Mouse (Mus musculus) stomach, embryonic 14.5 days (tissue): ENCODE results near the gene Tpk1. TPM values are rescaled to one million over a fixed set of nuclear protein-coding genes. Genes with fewer than 3 reads are reported as not detected.
A peak's percentile ranks its signal among the peaks of the same experiment; 100 is the strongest.

ENCODE experiments used
- ATAC-seq: fragments of 200-750 bp; cut with Nextera tagmentation; 2 replicates; pipeline ENCODE4 v1.8.0; 2017; ENCODE audit warnings: low read depth, moderate TSS enrichment; ENCODE audit not compliant: insufficient number of reproducible peaks, insufficient read depth, low FRiP score
- H3K27ac ChIP-seq: fragments of 300-500 bp; sonication (generic); 2 replicates; pipeline ENCODE4 v1.5.1; 2014; ENCODE audit warnings: mild to moderate bottlenecking, low read length, moderate library complexity, mixed read lengths
- H3K27me3 ChIP-seq: fragments of 300-500 bp; sonication (generic); 2 replicates; pipeline ENCODE4 v1.6.1; 2014; ENCODE audit warnings: low read length, control low read depth, mixed read lengths; ENCODE audit not compliant: control insufficient read depth, insufficient read depth
- H3K36me3 ChIP-seq: fragments of 300-500 bp; sonication (generic); 2 replicates; pipeline ENCODE4 v1.6.1; 2014; ENCODE audit warnings: mild to moderate bottlenecking, control low read depth, low read length, moderate library complexity, mixed read lengths; ENCODE audit not compliant: control insufficient read depth, insufficient read depth
- H3K4me1 ChIP-seq: fragments of 300-500 bp; sonication (generic); 2 replicates; pipeline ENCODE4 v1.6.1; 2014; ENCODE audit warnings: low read length, control low read depth, mixed read lengths; ENCODE audit not compliant: control insufficient read depth, insufficient read depth
- H3K4me2 ChIP-seq: fragments of 300-500 bp; sonication (generic); replicated peaks from 2 replicates; pipeline ENCODE4 v1.6.1; 2014; ENCODE audit warnings: low read depth, low read length, control low read depth
- H3K4me3 ChIP-seq: fragments of 300-500 bp; sonication (generic); 2 replicates; pipeline ENCODE4 v1.5.1; 2014; ENCODE audit warnings: low read depth, low read length, control low read depth
- H3K9ac ChIP-seq: fragments of 300-500 bp; sonication (generic); replicated peaks from 2 replicates; pipeline ENCODE4 v1.6.1; 2014; ENCODE audit warnings: low read depth, mild to moderate bottlenecking, control low read depth, low read length, moderate library complexity, mixed read lengths
- H3K9me3 ChIP-seq: fragments of 300-500 bp; sonication (generic); 2 replicates; pipeline ENCODE4 v1.6.1; 2016; ENCODE audit warnings: low read depth, low read length, control low read depth; ENCODE audit not compliant: control insufficient read depth
- WGBS: fragments of 180-500 bp; shearing (Covaris S2); extraction: QIAGEN DNeasy Blood & Tissue Kit; methylation state at CpG from one replicate; pipeline ENCODE4 v1.1.7; 2014; 5-methylcytosine and 5-hydroxymethylcytosine counted together
- polyA plus RNA-seq: library from polyadenylated mRNA; unstranded; fragments of >200 nt; fragmentation: Nextera tagmentation; extraction: Ambion mirVana; gene quantifications from 2 replicates; pipeline ENCODE4 v1.2.1, GENCODE M21; 2014

The Tpk1 gene
- polyA plus RNA-seq, 1 experiment from 2014 or later = 10.8 TPM

DNA sequence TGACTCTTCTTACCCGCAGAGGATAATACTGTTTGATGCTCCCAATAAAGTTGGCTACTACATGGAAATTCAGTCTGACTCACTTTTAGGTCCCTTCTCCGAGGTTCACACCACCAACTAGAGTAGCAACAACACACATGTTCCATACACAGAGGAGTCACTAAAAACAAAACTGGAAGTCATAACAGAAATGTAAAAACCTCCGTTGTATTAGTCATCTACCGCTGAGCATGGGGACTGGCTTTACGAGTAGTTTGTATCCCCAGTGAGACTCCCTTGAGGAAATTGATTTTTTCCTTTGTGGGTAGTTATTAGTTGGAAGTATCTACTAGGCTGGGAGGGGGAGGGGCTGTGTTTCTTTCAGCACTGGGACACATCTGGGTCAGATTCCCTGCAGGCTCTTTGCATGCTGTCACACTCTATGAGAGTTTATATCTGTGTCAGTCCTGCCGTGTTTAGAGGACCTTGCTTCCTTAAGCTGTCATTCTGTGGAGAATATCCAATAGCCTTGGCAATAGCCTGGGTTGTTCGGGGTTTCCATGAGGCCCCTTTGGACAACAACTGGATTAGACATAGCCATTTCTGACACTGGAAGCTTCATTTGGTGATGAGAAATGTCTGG lies 245.6 kb downstream of the Tpk1 start:
- no peak overlapping the region for H3K9ac ChIP-seq
- ATAC-seq = no peak
- 74% methylated on average over 7 of the region's 7 CpGs for WGBS
- no peak overlapping the region for H3K4me2 ChIP-seq
- H3K9me3 ChIP-seq = no peaks in the 10 kb centered on the region
- H3K27me3 ChIP-seq = no peaks in the 10 kb centered on the region
- H3K27ac ChIP-seq = no peak overlapping the region
- H3K4me1 ChIP-seq = no peaks in the 10 kb centered on the region
- no peak overlapping the region for H3K4me3 ChIP-seq
- no peaks in the 10 kb centered on the region for H3K36me3 ChIP-seq

DNA sequence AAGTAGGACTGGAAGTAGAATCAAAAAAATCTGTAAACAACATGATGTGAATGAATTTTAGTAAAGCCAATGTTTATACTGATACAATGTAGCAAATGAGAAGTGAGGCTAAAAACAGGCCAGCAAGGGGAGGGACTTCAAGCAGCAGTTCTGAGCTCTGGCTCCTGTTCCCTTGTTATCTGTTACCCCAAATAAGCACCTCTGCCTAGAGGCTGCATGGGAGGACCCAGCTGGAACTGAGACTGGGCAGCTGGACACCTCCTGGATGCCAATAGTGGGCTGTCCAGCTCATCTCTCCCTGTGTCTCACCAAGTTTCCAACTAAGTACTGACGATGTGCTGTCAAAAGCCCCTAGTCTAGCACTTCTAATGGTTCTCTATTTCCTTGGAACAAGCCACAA lies 257.1 kb downstream of the Tpk1 start:
- no peak overlapping the region for H3K27ac ChIP-seq
- H3K27me3 ChIP-seq = no peaks in the 10 kb centered on the region
- H3K4me2 ChIP-seq = no peak overlapping the region
- H3K4me3 ChIP-seq = no peak overlapping the region
- WGBS = 83% methylated on average over 1 of the region's 1 CpGs
- H3K36me3 ChIP-seq = no peaks in the 10 kb centered on the region
- H3K9me3 ChIP-seq = no peaks in the 10 kb centered on the region
- H3K4me1 ChIP-seq = no peaks in the 10 kb centered on the region
- no peak for ATAC-seq
- no peak overlapping the region for H3K9ac ChIP-seq

DNA sequence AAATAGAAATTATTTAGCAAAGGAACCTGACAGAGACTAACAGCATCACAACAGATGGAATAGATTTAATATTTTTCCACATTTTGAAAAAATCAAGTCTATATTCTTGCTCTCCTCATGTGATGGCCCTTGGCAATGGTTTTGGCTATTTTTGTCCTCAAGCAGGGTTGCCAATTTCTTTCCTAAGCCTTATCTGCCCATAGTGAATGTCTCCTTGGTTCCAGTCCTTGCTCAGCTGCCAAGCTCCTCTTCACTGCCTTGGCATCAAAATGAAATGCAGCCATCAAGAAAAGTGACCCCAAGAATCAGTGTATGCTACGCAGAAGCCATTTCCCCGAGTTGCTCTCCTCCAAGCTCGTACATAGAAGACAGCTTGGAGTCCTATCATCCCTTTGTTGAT lies 263.0 kb downstream of the Tpk1 start:
- H3K4me3 ChIP-seq = no peak overlapping the region
- H3K27ac ChIP-seq = no peak overlapping the region
- no peak for ATAC-seq
- H3K9ac ChIP-seq = no peak overlapping the region
- no peaks in the 10 kb centered on the region for H3K36me3 ChIP-seq
- H3K27me3 ChIP-seq = no peaks in the 10 kb centered on the region
- no peaks in the 10 kb centered on the region for H3K4me1 ChIP-seq
- no peaks in the 10 kb centered on the region for H3K9me3 ChIP-seq
- WGBS = 81% methylated on average over 3 of the region's 3 CpGs
- no peak overlapping the region for H3K4me2 ChIP-seq

DNA sequence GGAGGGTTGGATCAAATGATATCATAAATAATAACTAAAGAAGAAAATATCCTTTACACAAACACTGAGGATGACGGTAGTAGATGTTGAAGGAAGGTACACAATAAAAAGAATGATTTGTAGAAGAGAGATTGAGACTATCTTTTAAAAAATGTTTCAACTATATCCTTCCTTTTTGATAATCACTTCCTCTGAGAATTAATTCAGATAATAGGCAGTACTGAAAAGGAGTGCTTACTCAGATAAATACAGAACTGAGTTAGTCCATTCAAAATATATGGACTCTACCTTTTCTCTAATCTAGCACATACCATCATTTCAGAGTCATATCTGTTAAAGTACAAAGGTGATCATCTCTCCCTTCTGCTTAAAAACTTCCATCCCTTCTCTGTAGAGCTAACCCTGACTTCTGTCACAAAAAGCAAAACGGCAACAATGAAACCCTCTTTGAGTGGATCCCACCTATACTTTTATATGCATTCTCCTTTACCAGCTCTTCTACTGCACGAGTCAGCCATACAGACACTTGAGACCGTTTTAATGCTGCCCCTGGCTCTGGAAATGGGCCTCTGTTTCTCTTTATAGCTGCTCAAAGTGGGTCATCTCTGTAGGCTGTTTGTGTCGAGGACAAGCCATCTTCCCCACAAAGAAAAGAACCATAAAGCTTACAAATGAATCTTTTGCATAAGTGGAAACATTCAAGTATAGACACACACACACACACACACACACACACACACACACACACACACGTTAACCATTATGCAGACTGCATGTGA lies 263.7 kb downstream of the Tpk1 start:
- 76% methylated on average over 6 of the region's 6 CpGs for WGBS
- Histone ChIP-seq H3K9me3 (no peaks in the 10 kb centered on the region), H3K4me3 (no peak overlapping the region), H3K9ac (no peak overlapping the region), H3K27me3 (no peaks in the 10 kb centered on the region), H3K27ac (no peak overlapping the region), H3K36me3 (no peaks in the 10 kb centered on the region), H3K4me1 (no peaks in the 10 kb centered on the region), H3K4me2 (no peak overlapping the region)
- no peak for ATAC-seq

DNA sequence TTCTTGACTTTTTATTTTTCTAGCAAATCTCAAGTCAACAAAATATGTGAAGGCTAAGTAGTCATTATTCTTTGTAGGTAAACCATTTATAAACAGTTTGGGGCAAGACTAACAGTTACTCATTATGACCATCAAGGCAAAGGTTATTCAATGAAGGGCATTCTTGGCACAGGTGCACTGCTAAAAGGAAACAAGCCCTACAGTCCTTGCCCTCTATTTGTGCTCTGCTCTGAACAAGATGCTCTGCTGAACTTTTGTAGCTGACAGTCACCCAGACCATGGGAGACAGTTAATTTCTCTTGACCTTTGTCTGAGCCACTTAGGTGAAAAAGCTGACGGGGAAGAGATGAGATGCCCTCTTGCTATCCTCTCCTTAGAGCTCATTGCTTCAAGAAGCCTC lies 269.7 kb downstream of the Tpk1 start:
- Histone ChIP-seq H3K4me3 (no peak overlapping the region), H3K4me2 (no peak overlapping the region), H3K4me1 (no peaks in the 10 kb centered on the region), H3K9ac (no peak overlapping the region), H3K27ac (no peak overlapping the region), H3K36me3 (no peaks in the 10 kb centered on the region), H3K27me3 (no peaks in the 10 kb centered on the region), H3K9me3 (no peaks in the 10 kb centered on the region)
- WGBS = 79% methylated on average over 1 of the region's 1 CpGs
- no peak for ATAC-seq

DNA sequence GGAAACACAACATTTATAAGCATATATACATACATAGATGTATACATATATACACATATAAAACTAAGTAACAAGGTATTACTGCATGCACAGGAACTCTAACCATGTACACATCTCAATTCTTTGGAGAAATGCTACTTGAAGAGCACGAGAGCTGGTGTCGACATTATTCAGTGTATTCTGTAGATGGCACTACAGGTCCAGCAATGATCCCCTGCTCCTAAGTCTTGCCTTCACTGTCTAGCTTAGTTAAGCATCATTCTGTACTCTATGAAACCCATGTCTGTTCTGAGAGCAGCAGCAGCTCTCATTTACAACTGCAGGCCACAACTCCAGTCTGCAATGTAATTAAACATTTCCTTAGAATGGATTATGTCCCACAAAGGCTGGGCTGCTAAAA lies 270.5 kb downstream of the Tpk1 start:
- Histone ChIP-seq H3K27me3 (no peaks in the 10 kb centered on the region), H3K9ac (no peak overlapping the region), H3K9me3 (no peaks in the 10 kb centered on the region), H3K36me3 (no peaks in the 10 kb centered on the region), H3K4me2 (no peak overlapping the region), H3K27ac (no peak overlapping the region), H3K4me3 (no peak overlapping the region), H3K4me1 (no peaks in the 10 kb centered on the region)
- 71% methylated on average over 2 of the region's 2 CpGs for WGBS
- ATAC-seq = 0 out of 2 replicates have a peak, but pooled peaks have one; percentile 53

DNA sequence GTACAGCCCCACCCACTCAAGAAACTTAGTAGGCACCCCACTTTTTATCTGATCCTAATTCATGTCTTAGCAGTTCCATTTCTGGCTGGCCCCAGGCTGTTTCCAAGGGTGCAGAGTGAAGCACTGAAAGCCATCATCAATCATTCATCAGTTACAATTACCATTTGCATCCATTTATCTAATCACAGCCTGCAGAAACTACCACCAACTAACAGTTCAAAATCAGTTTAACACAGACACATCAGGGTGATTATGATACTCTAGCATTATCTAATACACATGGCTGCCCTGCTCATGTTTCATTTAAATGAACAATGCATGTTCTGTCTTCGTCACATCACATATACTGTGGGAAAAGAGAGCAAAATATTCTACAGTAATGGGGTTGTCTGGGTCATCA lies 274.7 kb downstream of the Tpk1 start:
- 79% methylated on average over 1 of the region's 1 CpGs for WGBS
- Histone ChIP-seq H3K9me3 (no peaks in the 10 kb centered on the region), H3K27ac (no peak overlapping the region), H3K4me2 (no peak overlapping the region), H3K4me1 (0 out of 2 replicates have a peak, but pooled peaks cover 4% of the 10 kb centered on the region), H3K36me3 (no peaks in the 10 kb centered on the region), H3K4me3 (no peak overlapping the region), H3K9ac (no peak overlapping the region), H3K27me3 (no peaks in the 10 kb centered on the region)
- ATAC-seq = no peak

DNA sequence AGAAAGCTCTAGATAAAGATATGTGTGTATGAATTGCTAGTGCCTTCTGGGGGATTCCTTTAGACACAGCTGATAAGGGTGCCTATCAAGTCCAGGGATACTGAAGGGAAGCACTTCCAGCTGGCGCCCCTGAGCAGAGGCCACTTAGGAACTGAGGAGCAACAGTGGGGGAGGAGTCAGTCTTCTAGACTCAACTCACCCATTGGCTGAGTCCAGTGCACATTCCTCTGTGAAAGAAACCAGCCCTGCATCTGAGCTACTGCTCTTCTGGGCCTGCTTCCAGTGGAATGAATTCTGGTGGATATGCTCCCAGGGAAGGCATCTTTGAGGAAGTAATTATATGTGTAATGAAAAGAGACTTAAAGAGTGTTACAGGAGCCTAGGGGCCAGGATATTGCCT lies 278.8 kb downstream of the Tpk1 start:
- Histone ChIP-seq H3K4me1 (0 out of 2 replicates have a peak, but pooled peaks cover 4% of the 10 kb centered on the region), H3K4me3 (no peak overlapping the region), H3K9me3 (no peaks in the 10 kb centered on the region), H3K27me3 (no peaks in the 10 kb centered on the region), H3K27ac (no peak overlapping the region), H3K4me2 (no peak overlapping the region), H3K9ac (no peak overlapping the region), H3K36me3 (no peaks in the 10 kb centered on the region)
- peak; percentile 79; the same call in 1 of the 2 replicates for ATAC-seq
- 30% methylated on average over 1 of the region's 1 CpGs for WGBS
